Mouse (Mus musculus) embryonic facial prominence, embryonic 10.5 days (tissue): ENCODE measurements around the gene Prrg2. TPM values are rescaled to one million over a fixed set of nuclear protein-coding genes. Genes with fewer than 3 reads are reported as not detected.
A peak's percentile ranks its signal among the peaks of the same experiment; 100 is the strongest.
"Not testable (repeated sequence)": the region's sequence is repeated elsewhere in the genome, so short reads cannot be mapped to it uniquely, and the experiment has no call there.

Experiments used
- DNase-seq: peaks from one replicate; pipeline ENCODE4 v3.0.0-alpha.2; 2017; ENCODE audit warnings: low spot score
- H3K27ac ChIP-seq: fragments of 300-500 bp; sonication (generic); replicated peaks from 2 replicates; pipeline ENCODE4 v1.5.1; 2016; ENCODE audit warnings: mild to moderate bottlenecking
- H3K27me3 ChIP-seq: fragments of 300-500 bp; sonication (generic); replicated peaks from 2 replicates; pipeline ENCODE4 v1.6.1; 2016; ENCODE audit warnings: low read depth, mild to moderate bottlenecking; ENCODE audit not compliant: poor library complexity, severe bottlenecking
- H3K36me3 ChIP-seq: fragments of 300-500 bp; sonication (generic); replicated peaks from 2 replicates; pipeline ENCODE4 v1.6.1; 2016; ENCODE audit warnings: mild to moderate bottlenecking, moderate library complexity
- H3K4me1 ChIP-seq: fragments of 300-500 bp; sonication (generic); 2 replicates; pipeline ENCODE4 v1.6.1; 2016
- H3K4me3 ChIP-seq: fragments of 300-500 bp; sonication (generic); 2 replicates; pipeline ENCODE4 v1.5.1; 2016; ENCODE audit warnings: mild to moderate bottlenecking, moderate library complexity
- H3K9me3 ChIP-seq: fragments of 300-500 bp; sonication (generic); 2 replicates; pipeline ENCODE4 v1.6.1; 2016; ENCODE audit warnings: mild to moderate bottlenecking
- whole genome bisulfite sequencing: fragments of 180-500 bp; shearing (Covaris S2); methylation state at CpG from one replicate; pipeline ENCODE4 v1.1.7; 2016; 5-methylcytosine and 5-hydroxymethylcytosine counted together
- polyA plus RNA-seq: library from polyadenylated mRNA; unstranded; fragments of >200 nt; fragmentation: Nextera tagmentation; extraction: Ambion mirVana; gene quantifications from 2 replicates; pipeline ENCODE4 v1.2.1, GENCODE M21; 2016

The Prrg2 gene
- polyA plus RNA-seq, 1 experiment from 2014 or later, result 24.4 TPM

DNA sequence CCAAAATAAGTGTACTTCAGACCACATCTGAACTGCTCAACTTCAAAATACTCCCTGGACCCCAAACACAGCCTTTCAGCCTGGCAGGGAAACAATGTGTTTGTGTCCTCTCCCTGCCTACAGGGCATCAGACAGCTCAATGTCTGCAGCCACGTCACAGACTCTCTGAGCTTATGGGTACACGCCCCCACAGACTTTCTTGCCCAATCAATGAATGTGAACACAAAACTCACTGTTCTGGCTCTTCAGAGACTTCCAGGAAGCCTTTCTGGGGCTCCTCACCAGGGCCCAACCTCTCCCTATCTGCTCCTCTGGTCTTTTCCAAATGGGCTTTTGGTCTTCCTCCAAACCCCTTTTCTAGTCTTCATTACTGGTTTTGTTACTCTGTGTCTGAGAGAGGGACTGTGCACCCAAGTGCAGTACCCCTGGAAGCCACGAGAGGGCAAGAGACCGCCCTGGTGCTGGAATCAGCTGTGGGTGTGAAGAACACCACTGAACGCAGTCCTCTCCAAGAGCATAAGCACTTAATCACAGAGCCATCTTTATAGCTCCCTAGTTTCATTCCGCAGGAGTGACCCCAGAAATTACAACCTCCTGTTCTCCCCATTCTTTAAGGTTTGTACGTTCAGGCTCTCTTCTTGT, 24.6 kb downstream of the Prrg2 start:
- Histone ChIP-seq H3K4me1 (no peaks in the 10 kb centered on the region), H3K9me3 (no peaks in the 10 kb centered on the region), H3K4me3 (0 out of 2 replicates have a peak overlapping the region, but pooled peaks have one; percentile 21), H3K27me3 (no peaks in the 10 kb centered on the region), H3K36me3 (peaks cover 100% of the 10 kb centered on the region), H3K27ac (no peak overlapping the region)
- DNase-seq, result peak; percentile 65
- 73% methylated on average over 7 of the region's 7 CpGs for WGBS

DNA sequence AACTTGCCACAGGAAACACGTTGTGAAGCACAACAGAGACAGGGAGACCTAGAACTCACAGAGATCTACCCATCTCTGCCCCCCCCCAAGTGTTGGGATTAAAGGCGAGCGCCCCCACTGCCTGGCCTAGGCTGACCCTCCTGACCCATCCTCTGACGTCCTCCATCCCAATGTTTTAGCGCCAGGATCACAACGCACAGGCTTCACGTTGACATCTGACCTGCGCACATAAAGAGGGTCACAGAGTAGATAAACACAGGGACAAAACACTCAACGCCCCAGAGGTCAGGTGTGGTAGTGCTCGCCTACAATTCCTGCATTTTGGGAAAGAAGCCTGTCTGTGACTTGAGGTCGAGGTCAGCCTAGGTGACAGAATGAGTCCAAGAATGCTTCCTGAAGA, 25.8 kb downstream of the Prrg2 start:
- Histone ChIP-seq H3K4me3 (no peak overlapping the region), H3K4me1 (no peaks in the 10 kb centered on the region), H3K36me3 (peaks cover 100% of the 10 kb centered on the region), H3K9me3 (no peaks in the 10 kb centered on the region), H3K27ac (no peak overlapping the region), H3K27me3 (no peaks in the 10 kb centered on the region)
- whole genome bisulfite sequencing, result 87% methylated on average over 11 of the region's 11 CpGs
- no peak for DNase-seq

DNA sequence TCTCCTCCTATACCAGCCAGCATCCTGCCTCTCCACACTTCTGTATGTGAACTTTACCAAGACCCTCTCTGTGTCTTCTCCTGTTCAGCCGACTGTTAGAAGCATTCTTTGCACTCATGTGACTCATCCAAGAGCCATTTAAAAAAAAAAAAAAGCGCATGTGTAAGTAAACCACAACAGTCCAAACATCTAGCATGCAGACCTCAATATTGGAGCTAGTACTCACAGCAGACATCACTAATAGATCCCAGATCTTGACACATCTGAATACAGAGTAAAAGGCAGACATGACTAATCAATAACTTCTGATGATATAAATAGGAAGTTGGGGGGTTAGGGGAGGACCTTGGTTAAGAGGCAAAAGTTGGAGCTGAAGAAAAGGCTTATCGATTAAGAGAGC, 26.8 kb downstream of the Prrg2 start:
- H3K4me1 ChIP-seq, result no peaks in the 10 kb centered on the region
- H3K9me3 ChIP-seq, result no peaks in the 10 kb centered on the region
- H3K27me3 ChIP-seq, result no peaks in the 10 kb centered on the region
- DNase-seq, result no peak
- H3K27ac ChIP-seq, result no peak overlapping the region
- WGBS, result 87% methylated on average over 3 of the region's 3 CpGs
- H3K36me3 ChIP-seq, result peaks cover 100% of the 10 kb centered on the region
- no peak overlapping the region for H3K4me3 ChIP-seq

DNA sequence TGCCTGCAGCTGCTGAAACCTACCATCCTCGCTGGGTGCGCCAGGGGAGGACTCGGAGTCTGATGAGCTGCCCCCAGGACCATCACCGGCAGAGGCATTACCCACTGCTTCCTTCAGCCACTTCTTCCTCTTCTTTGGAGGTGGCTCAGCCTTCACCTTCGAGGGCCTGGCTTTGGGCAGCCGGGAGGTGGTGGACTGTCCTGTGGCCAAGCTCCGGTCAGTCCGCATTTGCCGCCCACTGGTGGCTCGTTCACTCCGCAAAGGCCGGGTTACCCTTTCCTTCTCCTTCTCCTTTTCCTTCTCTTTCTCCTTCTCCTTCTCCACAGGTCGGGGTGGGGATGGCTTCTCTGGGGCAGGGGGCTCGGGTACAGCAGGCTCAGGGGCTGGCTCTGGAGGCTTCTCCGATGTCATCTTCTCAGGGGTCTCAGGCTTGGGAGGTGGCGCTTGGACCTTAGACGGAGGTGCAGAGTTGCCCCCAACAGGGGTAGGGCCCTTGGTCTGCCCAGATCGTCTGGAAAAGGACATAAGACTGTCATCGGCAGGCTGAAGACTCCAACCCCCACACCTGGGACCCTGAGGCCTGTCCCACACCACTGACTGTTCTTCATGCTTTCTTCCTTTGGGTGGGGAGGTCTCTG, 28.6 kb downstream of the Prrg2 start:
- peaks cover 100% of the 10 kb centered on the region for H3K36me3 ChIP-seq
- no peak overlapping the region for H3K27ac ChIP-seq
- 95% methylated on average over 19 of the region's 19 CpGs for WGBS
- H3K27me3 ChIP-seq, result no peaks in the 10 kb centered on the region
- H3K9me3 ChIP-seq, result no peaks in the 10 kb centered on the region
- no peak for DNase-seq
- H3K4me1 ChIP-seq, result no peaks in the 10 kb centered on the region
- no peak overlapping the region for H3K4me3 ChIP-seq

DNA sequence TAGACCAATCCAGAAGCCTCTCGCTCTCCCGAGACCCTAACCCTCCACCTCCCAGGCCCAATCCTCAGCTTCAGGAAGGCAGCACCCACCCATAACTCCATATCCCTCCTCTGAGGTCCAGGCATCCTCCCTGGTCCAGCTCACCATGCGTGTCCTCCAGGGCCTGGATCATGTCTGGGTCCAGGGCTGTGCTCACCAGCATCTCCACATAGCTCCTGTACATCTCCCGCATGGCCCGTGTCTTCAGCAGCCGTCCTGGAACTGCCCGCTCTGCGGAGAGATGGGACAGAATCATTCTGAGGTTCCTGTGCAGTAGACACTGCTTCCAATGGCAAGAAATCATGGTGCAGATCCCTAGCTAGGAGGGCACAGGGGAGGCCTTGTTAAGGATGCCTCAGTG, 31.6 kb downstream of the Prrg2 start:
- no peak overlapping the region for H3K4me3 ChIP-seq

DNA sequence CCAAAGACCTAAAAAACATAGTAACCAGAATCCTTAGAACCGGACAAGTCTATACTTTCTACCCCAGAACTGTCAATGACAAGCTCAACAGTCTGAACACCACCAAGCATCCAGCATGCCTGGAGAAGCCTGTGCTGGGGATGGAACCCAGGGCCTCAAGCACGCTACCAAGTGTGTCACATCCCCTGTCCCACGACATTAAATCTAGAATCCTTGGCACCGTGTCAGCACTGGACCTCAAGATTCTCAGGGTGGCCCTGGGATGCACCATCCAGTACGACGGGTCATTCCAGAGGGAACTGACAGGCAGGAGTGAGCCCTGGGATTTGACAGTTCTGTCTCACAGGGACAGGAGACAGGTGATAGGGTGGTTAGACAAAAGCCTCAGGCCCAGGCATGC, 32.5 kb downstream of the Prrg2 start:
- Histone ChIP-seq H3K9me3 (no peaks in the 10 kb centered on the region), H3K27me3 (no peaks in the 10 kb centered on the region), H3K36me3 (peaks cover 89% of the 10 kb centered on the region), H3K27ac (no peak overlapping the region), H3K4me3 (no peak overlapping the region), H3K4me1 (peaks cover 15% of the 10 kb centered on the region)
- no peak for DNase-seq
- 95% methylated on average over 6 of the region's 6 CpGs for WGBS

More for the DNA sequence above, 31.6 kb downstream of the Prrg2 start:
- 96% methylated on average over 8 of the region's 8 CpGs for WGBS
- H3K36me3 ChIP-seq, result peaks cover 98% of the 10 kb centered on the region
- no peak for DNase-seq
- H3K9me3 ChIP-seq, result no peaks in the 10 kb centered on the region
- H3K27me3 ChIP-seq, result no peaks in the 10 kb centered on the region
- H3K27ac ChIP-seq, result no peak overlapping the region
- H3K4me1 ChIP-seq, result peaks cover 11% of the 10 kb centered on the region

DNA sequence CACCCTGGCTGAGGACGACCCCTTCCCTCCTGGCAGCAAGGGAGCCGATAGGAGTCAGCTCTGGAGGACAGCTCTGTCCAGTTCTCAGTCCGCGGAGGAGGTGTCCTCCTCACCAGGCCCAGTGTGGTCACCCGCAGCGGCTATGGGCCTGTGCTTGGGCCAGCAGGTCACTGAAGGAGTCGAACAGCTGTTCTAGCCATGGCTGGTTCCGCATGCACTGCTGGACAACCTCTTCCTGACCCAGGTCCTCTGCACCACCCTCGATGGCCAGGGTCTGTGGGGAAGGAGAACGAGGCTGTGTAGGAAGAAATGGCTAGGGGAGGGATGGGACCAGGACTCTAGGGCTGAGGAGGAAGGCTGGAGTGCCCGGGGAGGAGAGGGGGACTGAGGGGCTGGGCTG, 34.1 kb downstream of the Prrg2 start:
- Histone ChIP-seq H3K4me1 (peaks cover 15% of the 10 kb centered on the region), H3K9me3 (no peaks in the 10 kb centered on the region), H3K27me3 (no peaks in the 10 kb centered on the region), H3K4me3 (no peak overlapping the region), H3K36me3 (peaks cover 73% of the 10 kb centered on the region), H3K27ac (no peak overlapping the region)
- WGBS, result 95% methylated on average over 11 of the region's 11 CpGs
- DNase-seq, result no peak

DNA sequence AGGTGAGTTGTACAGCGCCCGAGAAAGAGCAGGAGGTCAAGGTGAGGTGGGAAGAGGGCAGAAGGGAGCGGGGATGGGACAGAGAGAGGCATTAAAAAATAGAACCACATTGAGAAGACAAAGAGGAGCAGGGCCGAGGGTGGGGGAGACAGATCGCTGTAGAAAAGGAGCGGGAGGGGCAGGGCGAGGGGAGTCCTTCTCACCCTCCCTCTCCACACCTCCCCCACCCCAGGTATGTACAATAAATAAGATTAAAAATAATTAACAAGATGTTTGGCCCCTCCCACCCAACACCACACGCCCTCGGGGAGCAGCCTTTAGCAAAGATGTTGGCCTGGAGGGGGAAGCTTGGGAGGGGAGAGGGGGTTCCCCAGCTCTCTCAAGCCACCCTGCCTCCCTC, 34.7 kb downstream of the Prrg2 start:
- peaks cover 67% of the 10 kb centered on the region for H3K36me3 ChIP-seq
- 93% methylated on average over 9 of the region's 9 CpGs for WGBS
- no peak overlapping the region for H3K4me3 ChIP-seq
- H3K27me3 ChIP-seq, result no peaks in the 10 kb centered on the region
- DNase-seq, result no peak
- no peaks in the 10 kb centered on the region for H3K9me3 ChIP-seq
- H3K27ac ChIP-seq, result no peak overlapping the region
- peaks cover 15% of the 10 kb centered on the region for H3K4me1 ChIP-seq

DNA sequence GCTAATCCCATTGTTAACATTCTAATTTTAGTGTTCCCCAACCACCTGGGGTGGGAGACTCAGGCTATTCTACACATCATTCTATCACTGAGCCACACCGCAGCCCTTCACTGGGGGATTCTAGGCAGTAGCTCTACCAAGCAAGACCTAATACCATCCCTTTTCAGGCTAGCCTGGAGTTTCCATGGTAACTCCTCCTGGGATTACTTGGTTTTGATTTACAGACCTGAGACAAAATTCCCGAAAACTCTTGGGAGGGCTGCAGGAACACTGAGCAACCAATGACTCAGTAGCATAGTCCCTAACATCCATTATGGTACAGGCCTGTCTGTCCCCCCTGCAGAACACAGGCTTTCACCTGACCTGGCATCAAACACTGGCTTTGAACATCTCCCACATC, 36.2 kb downstream of the Prrg2 start:
- Histone ChIP-seq H3K27me3 (no peaks in the 10 kb centered on the region), H3K4me3 (no peak overlapping the region), H3K36me3 (peaks cover 52% of the 10 kb centered on the region), H3K9me3 (no peaks in the 10 kb centered on the region), H3K4me1 (peaks cover 16% of the 10 kb centered on the region), H3K27ac (no peak overlapping the region)
- WGBS, result 66% methylated on average over 2 of the region's 2 CpGs
- DNase-seq, result no peak

DNA sequence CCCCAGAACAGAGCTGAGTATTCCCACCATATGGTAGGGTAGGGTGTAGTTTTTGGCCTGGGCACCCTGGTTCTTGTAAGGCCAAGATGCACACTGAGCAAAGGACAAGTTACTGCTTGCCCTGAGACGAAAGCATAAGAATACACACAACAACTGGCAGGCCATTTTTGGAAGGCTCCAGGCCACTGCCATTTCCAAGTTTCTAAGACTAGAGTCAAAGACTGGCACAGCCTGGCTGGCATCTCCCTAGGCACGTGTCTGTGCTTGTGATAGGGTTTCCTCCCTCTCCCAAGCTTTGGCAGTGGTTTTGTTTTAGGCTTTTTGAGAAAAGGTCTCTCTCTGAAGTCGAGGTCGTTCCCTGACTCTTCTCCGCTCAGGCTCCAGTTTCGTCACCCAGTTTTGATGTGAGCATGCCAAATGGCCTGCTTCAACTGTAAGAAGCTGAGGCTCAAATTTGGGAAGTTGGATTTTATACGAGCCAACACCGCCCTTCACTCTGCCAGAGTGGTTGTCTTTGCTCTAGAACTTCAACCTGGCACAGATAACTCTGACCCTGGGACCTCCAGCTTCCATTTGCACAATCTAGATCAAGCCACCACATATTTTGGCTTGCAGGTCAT, 36.8 kb downstream of the Prrg2 start:
- 0 out of 2 replicates have a peak, but pooled peaks cover 2% of the 10 kb centered on the region for H3K27me3 ChIP-seq
- H3K36me3 ChIP-seq, result peaks cover 46% of the 10 kb centered on the region
- H3K27ac ChIP-seq, result 0 out of 2 replicates have a peak overlapping the region, but pooled peaks have one; percentile 24
- WGBS, result 80% methylated on average over 8 of the region's 8 CpGs
- peaks cover 20% of the 10 kb centered on the region for H3K4me1 ChIP-seq
- no peaks in the 10 kb centered on the region for H3K9me3 ChIP-seq
- peak overlapping the region; percentile 8; the same call in 1 of the 2 replicates for H3K4me3 ChIP-seq
- DNase-seq, result no peak

DNA sequence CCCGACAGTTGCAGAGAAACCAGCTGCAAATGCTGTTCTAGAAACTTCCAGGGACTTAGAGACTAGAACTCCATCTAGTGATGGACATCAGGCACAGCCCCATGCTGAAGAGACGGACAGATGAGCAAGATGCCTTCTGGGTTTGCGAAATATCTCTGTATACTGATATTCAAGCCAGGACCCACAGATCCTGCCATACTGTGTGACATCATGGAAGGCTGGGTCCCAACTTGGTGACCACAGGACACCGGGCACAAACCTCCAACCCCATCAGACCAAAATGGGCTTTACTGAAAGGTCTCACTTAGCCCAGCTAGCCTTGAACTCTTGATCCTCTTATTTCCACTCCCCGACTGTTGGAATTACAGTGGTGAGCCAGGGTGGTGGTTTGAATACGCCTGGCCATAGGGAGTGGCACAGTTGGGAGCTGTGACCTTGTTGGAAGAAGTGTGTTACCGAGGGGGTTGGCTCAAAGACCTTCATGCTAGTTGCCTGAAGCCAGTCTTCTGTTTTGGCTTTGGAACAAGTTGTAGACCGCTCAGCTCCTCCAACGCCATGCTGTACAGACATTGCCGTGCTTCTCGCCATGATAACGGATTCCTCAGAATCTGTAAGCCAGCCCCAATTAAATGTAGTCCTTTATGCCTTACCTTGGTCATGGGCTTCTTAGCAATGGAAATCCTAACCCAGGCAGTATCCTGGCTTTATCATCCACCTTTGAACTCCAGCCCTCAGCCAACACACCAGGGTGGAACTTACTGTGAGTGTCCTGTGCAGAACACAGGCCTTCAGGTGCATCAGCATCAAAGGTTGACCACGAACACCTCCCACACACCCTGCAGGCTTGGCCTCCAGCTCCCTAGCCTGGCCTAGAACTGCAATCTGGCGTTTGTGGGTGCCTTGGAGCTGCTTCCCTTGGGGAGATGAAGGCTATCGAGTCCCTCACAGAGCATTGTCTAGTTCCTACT, 37.9 kb downstream of the Prrg2 start:
- no peak for DNase-seq
- WGBS, result 88% methylated on average over 15 of the region's 15 CpGs
- H3K27ac ChIP-seq, result no peak overlapping the region

DNA sequence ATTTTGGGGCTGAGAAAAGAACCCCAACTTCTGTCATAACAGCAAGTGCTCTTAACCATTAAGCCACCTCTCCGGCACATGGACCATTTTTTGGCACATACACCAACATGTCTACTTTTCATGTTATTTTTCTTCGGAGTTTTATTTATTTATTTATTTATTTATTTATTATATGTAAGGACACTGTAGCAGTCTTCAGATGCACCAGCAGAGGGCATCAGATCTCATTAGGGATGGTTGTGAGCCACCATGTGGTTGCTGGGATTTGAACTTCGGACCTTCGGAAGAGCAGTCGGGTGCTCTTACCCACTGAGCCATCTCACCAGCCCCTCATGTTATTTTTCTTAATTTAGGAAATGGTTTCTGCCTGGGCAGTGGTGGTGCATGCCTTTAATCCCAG, 38.8 kb downstream of the Prrg2 start:
- not testable (repeated sequence) for H3K27ac ChIP-seq, DNase-seq, H3K9me3 ChIP-seq, H3K4me3 ChIP-seq
- Histone ChIP-seq H3K36me3 (peaks cover 26% of the 10 kb centered on the region), H3K4me1 (peaks cover 35% of the 10 kb centered on the region), H3K27me3 (peaks cover 14% of the 10 kb centered on the region; the same call in 1 of the 2 replicates)
- 82% methylated on average over 5 of the region's 5 CpGs for WGBS

More for the DNA sequence above, 37.9 kb downstream of the Prrg2 start:
- H3K9me3 ChIP-seq, result no peaks in the 10 kb centered on the region
- H3K4me3 ChIP-seq, result no peak overlapping the region
- peaks cover 35% of the 10 kb centered on the region for H3K36me3 ChIP-seq
- peaks cover 7% of the 10 kb centered on the region; the same call in 1 of the 2 replicates for H3K27me3 ChIP-seq
- peaks cover 26% of the 10 kb centered on the region for H3K4me1 ChIP-seq
